In genomic region chr5:130409706-130410105, GRCm38 (mm10) we compare ENCODE assay signal across 24 mouse cellular contexts. TPM values are rescaled to one million over a fixed set of nuclear protein-coding genes. Genes with fewer than 3 reads are reported as not detected.
"Had no signal": no experiment of that assay in that cellular context is flagged by ENCODE, and none has a peak within 500 bp of the region (broad histone marks: within the 10 kb centered on the region; RNA-seq: fewer than 3 reads in every experiment).

No protein-coding gene starts in this region.

- H3K4me1 ChIP-seq: lung, embryonic 15.5 days; megakaryocyte, embryonic 14.5 days; midbrain, embryonic 13.5 days; midbrain, embryonic 15.5 days; neural tube, embryonic 12.5 days; stomach, embryonic 15.5 days had no signal

- H3K27ac ChIP-seq: lung, embryonic 15.5 days; macrophage; midbrain, embryonic 13.5 days; midbrain, embryonic 15.5 days; neural tube, embryonic 12.5 days; stomach, embryonic 15.5 days; stomach, postnatal 0 days had no signal

- DNase-seq: liver, postnatal 0 days; lung, adult 2 months; lung, postnatal 14 days; lung, postnatal 36 days; right cerebral cortex, postnatal 14 days; thymus, adult 2 months; thymus, postnatal 25 days; thymus, postnatal 4 days had no signal

- H3K27me3 ChIP-seq: lung, embryonic 15.5 days; megakaryocyte, embryonic 14.5 days; midbrain, embryonic 13.5 days; midbrain, embryonic 15.5 days; neural tube, embryonic 12.5 days; stomach, embryonic 15.5 days had no signal

- H3K4me3 ChIP-seq: lung, embryonic 15.5 days; megakaryocyte, embryonic 14.5 days; midbrain, embryonic 13.5 days; midbrain, embryonic 15.5 days; neural tube, embryonic 12.5 days; stomach, embryonic 15.5 days had no signal

RNA-seq across cellular contexts. Expression of gene A330070K13Rik, which starts 25.3 kb away (rescaled TPM):
- total RNA-seq: megakaryocyte progenitor cell, adult 5-6 weeks; midbrain, postnatal 0 days; monocyte, adult 5-6 weeks; neutrophil, adult 5-6 weeks had no signal
- polyA plus RNA-seq: liver, postnatal 0 days; lung, adult 2 months; lung, embryonic 15.5 days; lung, postnatal 0 days; macrophage; midbrain, embryonic 11.5 days; midbrain, embryonic 13.5 days; midbrain, embryonic 15.5 days; neural tube, embryonic 12.5 days; spleen, adult 2 months; stomach, embryonic 15.5 days; stomach, postnatal 0 days; thymus, adult 2 months; urinary bladder, adult 2 months had no signal

RNA-seq across cellular contexts. Expression of gene Caln1, which starts 40.5 kb away (rescaled TPM):
- total RNA-seq: megakaryocyte progenitor cell, adult 5-6 weeks; monocyte, adult 5-6 weeks; neutrophil, adult 5-6 weeks had no signal
- polyA plus RNA-seq: lung, adult 2 months; lung, postnatal 0 days; macrophage; spleen, adult 2 months had no signal
